Mouse (Mus musculus): Measurements from ENCODE around the gene Acta1. TPM values are rescaled to one million over a fixed set of nuclear protein-coding genes. Genes with fewer than 3 reads are reported as not detected.

Gene Acta1
- total RNA-seq, 2 experiments from 2014 or later, result 5.2 to 7.0 TPM

DNA sequence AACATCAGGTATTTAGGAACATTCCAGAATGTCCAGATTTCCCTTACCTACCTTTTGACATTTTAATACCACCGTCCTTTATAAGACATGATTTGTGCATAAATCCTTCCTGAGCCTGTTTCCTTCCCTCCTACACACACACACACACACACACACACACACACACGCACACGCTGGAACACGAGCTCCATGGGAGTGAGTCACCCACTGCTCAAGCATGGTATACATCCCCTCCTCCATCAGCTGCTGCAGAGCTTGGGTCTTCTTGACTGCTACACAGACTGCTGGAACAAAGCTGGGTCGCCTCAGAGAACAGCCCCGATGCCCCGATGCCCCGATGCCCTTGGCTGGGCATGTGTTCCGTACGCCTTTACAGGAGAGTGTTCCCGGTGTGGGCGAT lies 48.0 kb downstream of the Acta1 start:
- DNase-seq (ENCODE audit: low spot score in 2 of 2), result no peak

- DNase-seq (ENCODE audit: low spot score in 2 of 2), result no peak
These were observed 48.6 kb downstream of the Acta1 start for GRCm38 (mm10) chr8:123845991-123846390.

DNA sequence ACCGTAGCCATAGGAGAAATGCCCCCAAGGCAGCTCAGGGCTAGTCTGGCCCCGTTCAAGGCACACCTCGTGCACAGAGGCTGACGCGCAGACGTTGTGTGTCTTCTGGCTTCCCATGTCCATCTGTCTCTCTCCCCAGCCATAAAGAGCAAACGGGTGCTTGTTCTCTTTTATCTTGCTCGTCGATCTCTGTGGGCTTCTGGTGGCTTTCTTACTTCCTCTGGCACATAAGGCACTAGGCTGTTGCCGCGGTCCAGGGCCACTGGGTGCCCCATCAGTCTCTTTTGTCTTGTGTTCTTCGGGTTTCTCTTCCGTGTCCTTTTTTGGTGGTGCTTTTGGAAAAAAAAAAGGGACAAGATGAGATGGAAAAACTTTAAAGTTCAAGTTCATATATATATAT lies 49.4 kb downstream of the Acta1 start:
- no peak for DNase-seq (ENCODE audit: low spot score in 2 of 2)

GRCm38 (mm10) chr8:123844341-123844740 lies 50.2 kb downstream of the Acta1 start:
- no peak for DNase-seq (ENCODE audit: low spot score in 2 of 2)

- no peak for DNase-seq (ENCODE audit: low spot score in 2 of 2)
These were observed 52.5 kb downstream of the Acta1 start for GRCm38 (mm10) chr8:123842086-123842485.

Other genes starting within 250 kb of the Acta1 start
- gene Rhou, start 240.8 kb downstream of the Acta1 start, total RNA-seq (2021), result 10 to 100 TPM; 44.0 to 53.9 TPM
- 10 to 100 TPM; 42.6 to 44.8 TPM for gene Rab4a, start 88.8 kb downstream of the Acta1 start, total RNA-seq (2021)
- 10 to 100 TPM; 56.7 to 61.7 TPM for gene Ccsap, start 34.5 kb downstream of the Acta1 start, total RNA-seq (2021)
- 10 to 100 TPM; 21.9 to 23.8 TPM for gene Nup133, start 54.5 kb upstream of the Acta1 start, total RNA-seq (2021)
- 10 to 100 TPM; 15.3 to 17.3 TPM for gene Abcb10, start 88.4 kb upstream of the Acta1 start, total RNA-seq (2021)
- 10 to 100 TPM; 20.4 to 21.9 TPM for gene Taf5l, start 126.6 kb upstream of the Acta1 start, total RNA-seq (2021)
- 10 to 100 TPM; 12.0 to 12.3 TPM for gene Urb2, start 126.8 kb upstream of the Acta1 start, total RNA-seq (2021)